Mouse (Mus musculus) kidney, embryonic 16.5 days (tissue): Measurements from ENCODE around the gene Limk2. TPM values are rescaled to one million over a fixed set of nuclear protein-coding genes. Genes with fewer than 3 reads are reported as not detected.

Source experiments
- ATAC-seq: fragments of 200-750 bp; cut with Nextera tagmentation; 2 replicates; pipeline ENCODE4 v1.8.0; 2017; ENCODE audit warnings: moderate TSS enrichment; ENCODE audit not compliant: low FRiP score, low TSS enrichment
- H3K27ac ChIP-seq: fragments of 300-500 bp; sonication (generic); 2 replicates; pipeline ENCODE4 v1.5.1; 2014; ENCODE audit warnings: low read length
- H3K27me3 ChIP-seq: fragments of 300-500 bp; sonication (generic); 2 replicates; pipeline ENCODE4 v1.6.1; 2014; ENCODE audit warnings: low read length, control low read depth, mixed read lengths; ENCODE audit not compliant: insufficient read depth
- H3K36me3 ChIP-seq: fragments of 300-500 bp; sonication (generic); 2 replicates; pipeline ENCODE4 v1.6.1; 2014; ENCODE audit warnings: low read length, control low read depth, mixed read lengths; ENCODE audit not compliant: insufficient read depth
- H3K4me1 ChIP-seq: fragments of 300-500 bp; sonication (generic); 2 replicates; pipeline ENCODE4 v1.6.1; 2014; ENCODE audit warnings: low read length, control low read depth, mixed read lengths; ENCODE audit not compliant: insufficient read depth
- H3K4me2 ChIP-seq: fragments of 300-500 bp; sonication (generic); replicated peaks from 2 replicates; pipeline ENCODE4 v1.6.1; 2014; ENCODE audit warnings: low read depth, low read length
- H3K4me3 ChIP-seq: fragments of 300-500 bp; sonication (generic); 2 replicates; pipeline ENCODE4 v1.5.1; 2014; ENCODE audit warnings: mild to moderate bottlenecking, low read length
- H3K9ac ChIP-seq: fragments of 300-500 bp; sonication (generic); replicated peaks from 2 replicates; pipeline ENCODE4 v1.6.1; 2014; ENCODE audit warnings: low read length
- H3K9me3 ChIP-seq: fragments of 300-500 bp; sonication (generic); 2 replicates; pipeline ENCODE4 v1.6.1; 2016; ENCODE audit warnings: low read length, control low read depth
- WGBS: fragments of 180-500 bp; shearing (Covaris S2); extraction: QIAGEN DNeasy Blood & Tissue Kit; methylation state at CpG from one replicate; pipeline ENCODE4 v1.1.7; 2014; 5-methylcytosine and 5-hydroxymethylcytosine counted together
- polyA plus RNA-seq: library from polyadenylated mRNA; unstranded; fragments of >200 nt; fragmentation: Nextera tagmentation; extraction: Ambion mirVana; gene quantifications from 2 replicates; pipeline ENCODE4 v1.2.1, GENCODE M21; 2015

Gene Limk2
- polyA plus RNA-seq, 1 experiment from 2014 or later = 45.8 TPM

- H3K4me1 ChIP-seq = no peaks in the 10 kb centered on the region
- no peak overlapping the region for H3K4me2 ChIP-seq
- H3K9ac ChIP-seq = no peak overlapping the region
- H3K4me3 ChIP-seq = no peak overlapping the region
- peaks cover 63% of the 10 kb centered on the region for H3K36me3 ChIP-seq
- H3K9me3 ChIP-seq = no peaks in the 10 kb centered on the region
- H3K27ac ChIP-seq = no peak overlapping the region
- 85% methylated on average over 10 of the region's 10 CpGs for WGBS
- ATAC-seq = no peak
- H3K27me3 ChIP-seq = no peaks in the 10 kb centered on the region
Observed at GRCm38 (mm10) chr11:3310789-3311585, 98.0 kb downstream of the Limk2 start.

GRCm38 (mm10) chr11:3309884-3310283 lies 99.1 kb downstream of the Limk2 start:
- no peak overlapping the region for H3K4me2 ChIP-seq
- no peak for ATAC-seq
- H3K9me3 ChIP-seq = no peaks in the 10 kb centered on the region
- H3K4me3 ChIP-seq = no peak overlapping the region
- H3K9ac ChIP-seq = no peak overlapping the region
- no peaks in the 10 kb centered on the region for H3K27me3 ChIP-seq
- no peaks in the 10 kb centered on the region for H3K4me1 ChIP-seq
- H3K36me3 ChIP-seq = peaks cover 72% of the 10 kb centered on the region
- no peak overlapping the region for H3K27ac ChIP-seq
- 91% methylated on average over 4 of the region's 4 CpGs for WGBS

DNA sequence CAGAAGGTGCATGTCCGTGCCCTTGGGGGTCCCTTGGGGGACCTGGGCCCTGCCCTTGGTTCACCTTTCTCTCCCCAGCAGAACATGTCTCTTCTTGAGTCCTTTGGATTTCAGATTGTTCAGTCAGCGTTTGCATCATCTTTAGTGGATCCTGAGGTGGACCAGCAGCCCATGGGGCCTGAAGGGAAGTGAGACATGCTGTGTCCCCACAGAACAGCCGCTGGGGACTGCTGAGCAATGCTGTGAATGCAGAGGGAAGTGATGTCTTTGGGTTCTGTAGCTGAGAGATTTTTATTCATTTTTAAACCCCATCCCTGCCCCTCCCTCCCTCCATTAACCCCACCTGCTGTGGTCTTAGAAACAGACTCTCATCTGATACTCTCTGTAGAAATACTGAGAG lies 101.1 kb downstream of the Limk2 start:
- Histone ChIP-seq H3K4me2 (no peak overlapping the region), H3K27ac (no peak overlapping the region), H3K9ac (no peak overlapping the region), H3K4me3 (no peak overlapping the region), H3K27me3 (no peaks in the 10 kb centered on the region), H3K9me3 (no peaks in the 10 kb centered on the region), H3K4me1 (no peaks in the 10 kb centered on the region), H3K36me3 (peaks cover 86% of the 10 kb centered on the region)
- no peak for ATAC-seq
- 86% methylated on average over 3 of the region's 3 CpGs for WGBS

DNA sequence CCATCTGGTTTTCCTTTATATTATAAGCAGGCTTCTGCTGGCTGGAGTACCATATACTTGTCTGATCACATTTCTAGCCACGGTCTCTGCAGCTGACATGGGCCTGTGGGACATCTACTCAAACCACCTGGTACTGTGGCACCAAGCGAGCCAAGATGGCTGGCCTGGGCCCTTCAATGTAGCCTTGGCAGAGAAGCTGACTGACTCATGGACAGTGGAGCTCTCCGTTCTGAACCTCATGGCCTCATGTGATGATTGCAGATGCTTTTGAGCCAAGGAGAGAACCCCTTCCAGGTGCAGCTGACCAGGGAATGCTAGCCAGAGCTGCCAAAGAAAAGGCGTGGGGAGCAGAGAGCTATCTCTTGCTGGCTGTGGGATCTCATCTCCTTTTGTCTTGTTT lies 103.2 kb downstream of the Limk2 start:
- Histone ChIP-seq H3K4me1 (no peaks in the 10 kb centered on the region), H3K27me3 (no peaks in the 10 kb centered on the region), H3K4me2 (no peak overlapping the region), H3K9me3 (no peaks in the 10 kb centered on the region), H3K9ac (no peak overlapping the region), H3K36me3 (peaks cover 90% of the 10 kb centered on the region), H3K27ac (no peak overlapping the region), H3K4me3 (no peak overlapping the region)
- ATAC-seq = no peak
- WGBS = 93% methylated on average over 4 of the region's 4 CpGs

DNA sequence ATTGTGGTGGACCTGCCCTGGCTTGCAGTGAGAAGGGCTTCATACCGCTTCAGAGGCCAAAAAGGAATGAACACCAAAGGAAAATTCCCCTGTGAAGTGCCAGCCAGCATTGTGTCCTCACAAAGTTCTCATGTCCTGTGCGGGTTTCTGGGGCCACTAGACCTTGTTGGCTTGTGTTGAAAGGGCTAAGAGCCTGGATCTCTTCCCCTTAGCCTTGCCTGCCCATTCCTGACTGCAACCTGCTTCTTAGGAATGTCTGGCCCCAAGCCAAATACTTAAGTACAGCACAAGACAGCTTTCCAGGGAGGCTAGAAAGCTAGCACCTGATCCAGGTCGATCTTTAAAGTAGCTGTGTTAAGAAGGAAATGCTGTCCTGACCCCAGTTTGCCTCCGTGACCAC lies 106.2 kb downstream of the Limk2 start:
- H3K9me3 ChIP-seq = no peaks in the 10 kb centered on the region
- H3K27me3 ChIP-seq = no peaks in the 10 kb centered on the region
- ATAC-seq = 0 out of 2 replicates have a peak, but pooled peaks have one; percentile 43
- no peaks in the 10 kb centered on the region; the same call in 1 of the 2 replicates for H3K4me1 ChIP-seq
- whole genome bisulfite sequencing = 60% methylated on average over 4 of the region's 4 CpGs
- no peak overlapping the region for H3K9ac ChIP-seq
- no peak overlapping the region for H3K27ac ChIP-seq
- no peak overlapping the region for H3K4me2 ChIP-seq
- no peak overlapping the region for H3K4me3 ChIP-seq
- peaks cover 89% of the 10 kb centered on the region for H3K36me3 ChIP-seq

DNA sequence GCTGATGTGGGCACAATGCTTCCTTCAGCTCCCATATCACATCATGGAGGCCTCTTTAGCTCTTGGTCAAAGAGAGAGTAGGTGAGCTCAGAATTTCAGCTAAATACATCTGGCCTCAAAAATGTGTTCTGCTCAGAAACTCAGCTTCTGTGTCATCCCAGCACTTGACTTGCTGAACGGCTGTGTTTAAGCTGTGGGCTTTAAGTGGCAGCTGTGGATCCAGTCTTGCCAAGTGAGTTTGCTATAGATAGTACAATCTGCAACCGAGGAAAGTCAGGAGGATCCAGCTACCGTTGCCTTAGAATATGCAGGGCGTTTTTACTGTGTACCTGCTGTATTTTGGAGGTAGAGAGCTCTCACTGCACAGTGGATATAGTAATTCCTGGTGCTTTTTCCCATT lies 106.6 kb downstream of the Limk2 start:
- 90% methylated on average over 4 of the region's 4 CpGs for WGBS
- Histone ChIP-seq H3K9ac (no peak overlapping the region), H3K4me3 (no peak overlapping the region), H3K27ac (no peak overlapping the region), H3K4me2 (no peak overlapping the region), H3K4me1 (peaks cover 3% of the 10 kb centered on the region; the same call in 1 of the 2 replicates), H3K27me3 (no peaks in the 10 kb centered on the region), H3K9me3 (no peaks in the 10 kb centered on the region), H3K36me3 (peaks cover 89% of the 10 kb centered on the region)
- ATAC-seq = no peak

DNA sequence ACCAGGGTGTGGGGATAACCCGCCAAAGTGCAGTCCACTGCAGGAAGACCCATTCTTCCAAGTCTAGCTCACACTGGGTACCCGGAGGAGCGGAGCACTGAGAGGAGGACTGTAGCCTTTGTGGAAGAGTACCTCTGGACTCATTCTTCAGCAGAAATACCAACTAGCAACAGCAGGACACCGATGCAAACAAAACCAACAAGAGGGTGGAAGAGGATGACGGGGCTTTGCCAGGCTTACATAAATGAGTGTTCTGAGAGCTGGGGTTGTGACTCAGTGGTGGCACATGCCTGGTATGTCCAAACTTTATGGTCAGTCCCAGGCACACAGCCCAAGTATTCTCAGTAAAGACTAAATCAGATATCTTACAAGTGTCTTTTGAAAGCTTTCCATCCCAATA lies 107.9 kb downstream of the Limk2 start:
- Histone ChIP-seq H3K9ac (no peak overlapping the region), H3K4me2 (no peak overlapping the region), H3K9me3 (no peaks in the 10 kb centered on the region), H3K36me3 (peaks cover 89% of the 10 kb centered on the region), H3K4me1 (peaks cover 6% of the 10 kb centered on the region; the same call in 1 of the 2 replicates), H3K27ac (no peak overlapping the region), H3K27me3 (no peaks in the 10 kb centered on the region), H3K4me3 (no peak overlapping the region)
- WGBS = 97% methylated on average over 5 of the region's 5 CpGs
- no peak for ATAC-seq

- Histone ChIP-seq H3K27ac (no peak overlapping the region), H3K9ac (no peak overlapping the region), H3K36me3 (peaks cover 89% of the 10 kb centered on the region), H3K9me3 (no peaks in the 10 kb centered on the region), H3K27me3 (no peaks in the 10 kb centered on the region), H3K4me3 (no peak overlapping the region), H3K4me2 (no peak overlapping the region), H3K4me1 (peaks cover 22% of the 10 kb centered on the region)
- 92% methylated on average over 14 of the region's 14 CpGs for WGBS
- no peak for ATAC-seq
Observed at GRCm38 (mm10) chr11:3298813-3299185, 110.2 kb downstream of the Limk2 start.

DNA sequence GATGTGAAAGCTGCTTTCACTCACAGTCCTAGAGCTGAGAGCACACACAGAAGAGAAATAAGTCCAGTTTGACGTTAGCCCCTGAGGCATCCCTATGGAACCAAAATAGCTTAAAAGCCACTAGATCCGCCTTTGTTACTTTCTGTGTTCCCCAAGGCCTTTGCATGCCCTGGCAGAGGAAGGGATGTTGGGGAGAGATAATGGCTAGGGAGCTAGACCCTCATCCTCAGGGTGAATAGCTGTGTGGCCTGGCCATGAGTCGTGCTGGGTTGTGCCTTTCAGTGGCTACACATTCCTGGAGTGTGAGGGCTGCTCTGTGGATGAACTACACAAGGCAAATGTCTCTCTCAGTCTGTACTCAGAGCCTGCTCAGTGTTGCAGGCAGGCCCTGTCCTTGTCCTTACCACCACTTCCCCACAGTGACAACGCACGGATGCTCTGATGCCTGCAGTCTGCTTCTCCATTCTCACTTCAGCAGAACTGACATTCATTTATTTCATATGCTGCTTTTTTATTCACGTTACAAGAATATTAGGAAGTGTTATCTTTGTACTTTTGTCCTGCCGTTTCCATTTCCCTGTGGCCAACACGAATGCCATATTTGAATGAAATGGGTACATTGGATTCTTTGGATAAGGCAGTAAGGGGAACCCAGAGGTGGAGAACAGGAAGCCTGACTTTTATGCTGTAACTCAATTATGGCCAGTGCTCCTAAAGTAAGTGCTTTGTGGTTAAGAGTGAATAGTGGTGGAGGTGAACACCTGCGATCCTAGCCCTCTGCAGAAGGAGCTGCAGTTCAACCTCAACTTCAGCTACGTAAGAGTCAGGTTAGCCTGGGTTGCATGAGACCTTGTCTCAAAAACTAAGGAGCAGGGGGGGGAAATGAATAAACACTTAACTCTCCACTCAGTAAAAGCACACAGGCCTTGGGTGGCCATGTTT lies 110.8 kb downstream of the Limk2 start:
- H3K9ac ChIP-seq = no peak overlapping the region
- no peak overlapping the region for H3K4me2 ChIP-seq
- H3K9me3 ChIP-seq = no peaks in the 10 kb centered on the region
- H3K27ac ChIP-seq = no peak overlapping the region
- H3K4me3 ChIP-seq = no peak overlapping the region
- no peaks in the 10 kb centered on the region for H3K27me3 ChIP-seq
- peaks cover 95% of the 10 kb centered on the region for H3K36me3 ChIP-seq
- no peak for ATAC-seq
- 83% methylated on average over 10 of the region's 10 CpGs for WGBS
- peaks cover 28% of the 10 kb centered on the region for H3K4me1 ChIP-seq

GRCm38 (mm10) chr11:3296056-3296455 lies 112.9 kb downstream of the Limk2 start:
- no peak for ATAC-seq
- Histone ChIP-seq H3K27ac (no peak overlapping the region), H3K4me2 (no peak overlapping the region), H3K4me1 (peaks cover 38% of the 10 kb centered on the region), H3K9me3 (no peaks in the 10 kb centered on the region), H3K27me3 (no peaks in the 10 kb centered on the region), H3K36me3 (peaks cover 80% of the 10 kb centered on the region), H3K4me3 (no peak overlapping the region), H3K9ac (no peak overlapping the region)
- 68% methylated on average over 5 of the region's 5 CpGs for WGBS
